Mouse (Mus musculus): ENCODE results near the gene Lingo1.

DNA sequence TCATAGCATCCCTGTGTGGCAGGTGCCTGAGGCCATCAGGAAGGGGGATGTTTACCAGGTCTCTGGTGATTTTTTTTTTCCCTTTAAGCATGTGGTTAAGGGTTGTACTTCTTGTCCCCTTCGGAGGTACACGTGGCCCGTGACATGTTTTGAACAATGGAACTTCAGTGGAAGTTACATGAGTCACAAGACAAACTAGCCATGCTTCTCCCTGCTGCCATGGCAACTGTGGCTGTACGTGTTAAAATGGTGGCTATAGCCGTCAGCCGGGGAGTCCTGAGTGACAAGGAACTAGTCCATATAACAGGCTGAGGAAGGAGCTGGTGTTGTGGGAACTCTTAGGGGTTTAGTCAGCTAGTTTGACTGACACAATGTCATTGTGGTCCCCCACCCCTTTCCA is 141.1 kb downstream of the Lingo1 start:
- TF ChIP-seq POLR2A (IDR thresholded peaks at IDR 0.05; ENCODE audit: insufficient read depth, low read length) (no peak), CTCF (IDR thresholded peaks at IDR 0.05; ENCODE audit: low read depth, low read length) (no peak), EP300 (IDR thresholded peaks at IDR 0.05; ENCODE audit: insufficient read depth, low read depth, low read length) (no peak)
